Mouse (Mus musculus) c-Kit-positive CD71-negative TER-119-negative erythroid progenitor cells, embryonic 14.5 days (primary cell): ENCODE measurements around the gene Cypt1.

Experiments
- DNase-seq: peaks from one replicate; pipeline ENCODE4 v3.0.0-alpha.2; 2013; ENCODE audit warnings: low read depth

The Cypt1 gene

DNA sequence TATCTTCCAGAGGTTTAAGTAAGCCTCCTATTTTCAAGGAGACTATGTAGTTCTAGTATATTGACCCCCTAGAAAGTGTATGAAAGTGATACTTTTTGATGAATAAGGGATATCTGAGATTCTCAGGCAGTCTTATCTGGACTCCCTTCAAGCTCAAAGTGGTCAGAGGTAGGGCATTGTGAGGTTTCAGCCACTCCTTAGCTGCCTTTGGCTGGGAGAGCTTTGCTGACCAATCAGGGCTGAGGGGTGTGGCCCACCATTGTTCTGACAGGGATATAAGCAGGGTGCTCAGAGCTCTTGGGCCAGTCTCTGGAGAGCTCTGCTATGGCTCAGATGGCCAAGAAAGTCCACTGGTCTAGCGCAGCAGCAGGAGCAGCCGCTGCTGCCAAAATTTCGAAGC, at the start of gene Cypt1:
Cypt1 (plus strand) TSS at position 301 of the 400 bp plus-strand sequence.
- DNase-seq: no peak

DNA sequence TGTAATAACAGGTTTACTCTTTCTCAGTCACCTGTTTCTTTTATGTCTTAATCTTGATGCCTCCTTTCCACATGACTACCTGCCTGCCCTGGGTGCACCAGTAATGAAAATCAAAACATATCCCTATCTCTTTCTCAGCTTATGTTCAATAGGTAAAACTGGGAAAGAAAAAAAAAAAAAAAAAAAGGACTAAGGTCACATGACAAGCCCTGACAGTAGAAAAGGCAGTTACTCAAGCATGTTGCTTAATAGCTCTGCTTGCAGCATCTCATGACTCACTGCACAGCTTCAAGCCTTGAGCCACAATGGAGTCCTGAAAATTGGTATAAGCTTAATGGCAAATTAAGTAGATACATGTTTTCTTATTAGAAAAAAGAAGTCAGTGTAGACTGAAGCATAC, 24.1 kb downstream of the Cypt1 start:
- DNase-seq: no peak

DNA sequence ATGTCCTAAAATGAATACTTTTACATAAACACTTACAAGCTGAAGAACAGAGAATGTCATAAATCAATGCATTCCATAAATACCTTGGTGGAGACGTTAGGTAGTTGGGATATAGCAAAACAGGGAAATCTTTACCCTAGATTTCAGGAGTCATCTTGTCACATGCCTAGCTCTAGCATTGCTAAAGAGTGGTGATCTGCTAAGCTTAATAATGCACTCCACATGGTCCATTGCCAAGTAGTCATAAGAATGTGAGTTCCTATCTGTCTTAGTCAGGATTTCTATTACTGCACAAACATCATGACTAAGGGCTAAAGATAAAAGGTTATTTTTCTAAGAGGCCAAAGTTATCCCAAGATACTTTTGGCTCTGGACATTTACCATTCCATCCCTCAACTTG, 34.4 kb downstream of the Cypt1 start:
- no peak for DNase-seq

DNA sequence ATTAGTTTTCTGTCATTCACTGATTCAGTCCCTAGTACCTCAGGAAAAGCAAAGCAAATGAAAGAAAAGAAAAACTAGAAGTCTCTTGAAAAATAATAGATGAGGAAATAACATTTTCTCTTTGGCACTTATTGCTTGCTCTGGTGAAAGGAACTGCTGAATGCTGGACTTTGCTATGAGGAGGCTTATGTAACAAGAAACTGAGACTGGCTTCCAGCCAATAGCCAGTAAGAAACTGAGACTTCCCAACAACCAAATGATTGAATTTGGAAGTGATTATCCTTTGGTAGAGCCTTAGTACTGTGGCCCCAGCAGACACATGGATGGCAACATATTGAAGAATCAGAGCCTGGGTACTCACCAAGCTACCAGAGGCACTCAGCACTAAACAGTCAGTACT, 35.8 kb downstream of the Cypt1 start:
- no peak for DNase-seq
